Mouse (Mus musculus) left cerebral cortex, postnatal 36 days (tissue): Measurements from ENCODE around the gene Lrba. TPM values are rescaled to one million over a fixed set of nuclear protein-coding genes. Genes with fewer than 3 reads are reported as not detected.

ENCODE experiments used
- DNase-seq, 2 experiments: peaks; one replicate each; pipeline ENCODE4 v3.0.0; 2021 to 2022; ENCODE audit warnings: low spot score in 2 of 2, mixed read lengths in 1 of 2
- intact Hi-C: fragments of 180-260 bp; cut with DNase I; formaldehyde crosslinking; loops from one replicate; pipeline ENCODE4 v1.15.1; 2025
- total RNA-seq, 2 experiments: library from RNA; stranded (reverse); gene quantifications; 2 replicates each; pipeline ENCODE4 v1.2.3; 2021

The Lrba gene
- total RNA-seq, 2 experiments from 2014 or later: 26.9 to 33.0 TPM

- peak in 1 of 2 experiments; percentile 5 for DNase-seq
- intact Hi-C loops: no loop called here
These were observed 499.2 kb downstream of the Lrba start for GRCm38 (mm10) chr3:86723415-86724298.

- no peak for DNase-seq
- intact Hi-C loops: no loop called here
These were observed 500.6 kb downstream of the Lrba start for GRCm38 (mm10) chr3:86725113-86725512.

GRCm38 (mm10) chr3:86738831-86739230, 514.4 kb downstream of the Lrba start:
- intact Hi-C loops: no loop called here
- no peak for DNase-seq

- DNase-seq: no peak
- intact Hi-C loops: no loop called here
These were observed 515.3 kb downstream of the Lrba start for GRCm38 (mm10) chr3:86739745-86740144.

- intact Hi-C loops: no loop called here
- no peak for DNase-seq
These were observed 520.9 kb downstream of the Lrba start for GRCm38 (mm10) chr3:86745348-86745747.

- intact Hi-C loops: no loop called here
- no peak for DNase-seq
These were observed 521.5 kb downstream of the Lrba start for GRCm38 (mm10) chr3:86745769-86746512.

GRCm38 (mm10) chr3:86750652-86751051, 526.2 kb downstream of the Lrba start:
- no peak for DNase-seq
- intact Hi-C loops: no loop called here

GRCm38 (mm10) chr3:86754178-86754577, 529.7 kb downstream of the Lrba start:
- intact Hi-C loops: no loop called here
- no peak for DNase-seq

- intact Hi-C loops: no loop called here
- DNase-seq: no peak
These were observed 530.4 kb downstream of the Lrba start for GRCm38 (mm10) chr3:86754595-86755557.

- intact Hi-C loops: no loop called here
- DNase-seq: no peak
These were observed 532.1 kb downstream of the Lrba start for GRCm38 (mm10) chr3:86756548-86756947.

- intact Hi-C loops: no loop called here
- DNase-seq: no peak
These were observed 534.2 kb downstream of the Lrba start for GRCm38 (mm10) chr3:86758727-86759126.

GRCm38 (mm10) chr3:86759383-86759782, 534.9 kb downstream of the Lrba start:
- no peak for DNase-seq
- intact Hi-C loops: no loop called here

- intact Hi-C loops: loop anchor here (10.0 kb wide), 1 partner anchor 435 kb away; no protein-coding TSS in a partner anchor
- no peak for DNase-seq
These were observed 535.4 kb downstream of the Lrba start for GRCm38 (mm10) chr3:86759834-86760233.

- intact Hi-C loops: loop anchor here (10.0 kb wide), 1 partner anchor 436 kb away; no protein-coding TSS in a partner anchor
- no peak for DNase-seq
These were observed 536.0 kb downstream of the Lrba start for GRCm38 (mm10) chr3:86760474-86760873.

- peak; percentile 52 to 63 for DNase-seq
- intact Hi-C loops: loop anchor here (10.0 kb wide), 1 partner anchor 437 kb away; no protein-coding TSS in a partner anchor
These were observed 536.9 kb downstream of the Lrba start for GRCm38 (mm10) chr3:86761095-86762035.

- intact Hi-C loops: loop anchor here (10.0 kb wide), 1 partner anchor 437 kb away; no protein-coding TSS in a partner anchor
- DNase-seq: no peak
These were observed 537.5 kb downstream of the Lrba start for GRCm38 (mm10) chr3:86762036-86762415.

GRCm38 (mm10) chr3:86762456-86762855, 538.0 kb downstream of the Lrba start:
- intact Hi-C loops: loop anchor here (10.0 kb wide), 1 partner anchor 438 kb away; no protein-coding TSS in a partner anchor
- no peak for DNase-seq

- intact Hi-C loops: loop anchor here (10.0 kb wide), 1 partner anchor 444 kb away; no protein-coding TSS in a partner anchor
- no peak for DNase-seq
These were observed 544.1 kb downstream of the Lrba start for GRCm38 (mm10) chr3:86768553-86768952.
